Mouse (Mus musculus) heart, embryonic 14.5 days (tissue): ENCODE measurements around the gene Masp2. TPM values are rescaled to one million over a fixed set of nuclear protein-coding genes. Genes with fewer than 3 reads are reported as not detected.

ENCODE experiments used
- ATAC-seq: fragments of 200-750 bp; cut with Nextera tagmentation; 2 replicates; pipeline ENCODE4 v1.8.0; 2017; ENCODE audit warnings: low read depth, moderate TSS enrichment; ENCODE audit not compliant: insufficient number of reproducible peaks, insufficient read depth, low FRiP score
- H3K27ac ChIP-seq, 2 experiments: fragments of 200-500 bp in 1 of 2; fragments of 300-500 bp in 1 of 2; sonication (generic) in 1 of 2; replicated peaks in 1 of 2; 2 replicates each; pipeline ENCODE4 v1.5.1; 2012 to 2014; ENCODE audit warnings: low read depth in 2 of 2, low read length in 2 of 2, control low read depth in 1 of 2, mild to moderate bottlenecking in 1 of 2, mixed read lengths in 1 of 2; ENCODE audit not compliant: control insufficient read depth in 1 of 2, insufficient read depth in 1 of 2
- H3K27me3 ChIP-seq: fragments of 300-500 bp; sonication (generic); 2 replicates; pipeline ENCODE4 v1.6.1; 2014; ENCODE audit warnings: mild to moderate bottlenecking, low read length, control low read depth; ENCODE audit not compliant: control insufficient read depth, insufficient read depth
- H3K36me3 ChIP-seq: fragments of 300-500 bp; sonication (generic); 2 replicates; pipeline ENCODE4 v1.6.1; 2014; ENCODE audit warnings: mild to moderate bottlenecking, control low read depth, low read length, mixed read lengths; ENCODE audit not compliant: control insufficient read depth, insufficient read depth
- H3K4me1 ChIP-seq, 2 experiments: fragments of 200-500 bp in 1 of 2; fragments of 300-500 bp in 1 of 2; sonication (generic) in 1 of 2; 2 replicates each; pipeline ENCODE4 v1.6.1; 2012 to 2014; ENCODE audit warnings: low read length in 2 of 2, control low read depth in 1 of 2, mixed read lengths in 1 of 2; ENCODE audit not compliant: control insufficient read depth in 2 of 2, insufficient read depth in 2 of 2
- H3K4me2 ChIP-seq: fragments of 300-500 bp; sonication (generic); 2 replicates; pipeline ENCODE4 v1.6.1; 2014; ENCODE audit warnings: mild to moderate bottlenecking, low read length
- H3K4me3 ChIP-seq, 2 experiments: fragments of 200-500 bp in 1 of 2; fragments of 300-500 bp in 1 of 2; sonication (generic) in 1 of 2; 2 replicates each; pipeline ENCODE4 v1.5.1; 2012 to 2014; ENCODE audit warnings: low read length in 2 of 2, mild to moderate bottlenecking in 2 of 2, control low read depth in 1 of 2, low read depth in 1 of 2, moderate library complexity in 1 of 2; ENCODE audit not compliant: control insufficient read depth in 1 of 2, insufficient read depth in 1 of 2
- H3K9ac ChIP-seq: fragments of 300-500 bp; sonication (generic); 2 replicates; pipeline ENCODE4 v1.6.1; 2014; ENCODE audit warnings: mild to moderate bottlenecking, low read length
- H3K9me3 ChIP-seq: fragments of 300-500 bp; sonication (generic); 2 replicates; pipeline ENCODE4 v1.6.1; 2016; ENCODE audit warnings: low read length, control low read depth; ENCODE audit not compliant: control insufficient read depth
- WGBS: fragments of 180-500 bp; shearing (Covaris S2); extraction: QIAGEN DNeasy Blood & Tissue Kit; methylation state at CpG from one replicate; pipeline ENCODE4 v1.1.7; 2014; 5-methylcytosine and 5-hydroxymethylcytosine counted together
- polyA plus RNA-seq: library from polyadenylated mRNA; unstranded; fragments of >200 nt; fragmentation: Nextera tagmentation; extraction: Ambion mirVana; gene quantifications from 2 replicates; pipeline ENCODE4 v1.2.1, GENCODE M21; 2014

Masp2 gene
- polyA plus RNA-seq, 1 experiment from 2014 or later, result not detected

DNA sequence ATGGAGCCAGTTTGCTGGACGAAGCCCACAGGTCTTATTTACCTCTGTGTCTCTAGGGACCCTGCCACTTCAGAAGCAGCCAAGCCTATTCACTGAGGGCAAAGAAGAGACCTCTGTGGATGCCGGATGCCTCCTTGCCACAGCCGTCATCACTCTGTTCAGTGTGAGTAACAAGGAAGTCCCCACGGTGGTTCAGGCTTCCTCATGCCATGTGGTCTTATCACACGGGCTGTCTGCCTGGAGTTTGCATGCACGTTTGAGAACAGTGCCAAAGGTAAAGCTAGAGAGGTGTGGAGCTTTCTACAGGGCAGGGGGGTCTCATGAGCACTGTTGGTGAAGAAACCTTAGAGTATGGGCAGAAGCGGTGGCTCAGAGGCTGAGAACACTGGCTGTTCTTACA lies 29.1 kb upstream of the Masp2 start:
- WGBS, result 81% methylated on average over 7 of the region's 7 CpGs
- Histone ChIP-seq H3K4me3 (no peak overlapping the region), H3K4me1 (no peaks in the 10 kb centered on the region), H3K4me2 (no peak overlapping the region), H3K36me3 (peaks cover 98% of the 10 kb centered on the region), H3K9me3 (no peaks in the 10 kb centered on the region), H3K9ac (no peak overlapping the region), H3K27me3 (no peaks in the 10 kb centered on the region), H3K27ac (no peak overlapping the region)
- no peak for ATAC-seq

DNA sequence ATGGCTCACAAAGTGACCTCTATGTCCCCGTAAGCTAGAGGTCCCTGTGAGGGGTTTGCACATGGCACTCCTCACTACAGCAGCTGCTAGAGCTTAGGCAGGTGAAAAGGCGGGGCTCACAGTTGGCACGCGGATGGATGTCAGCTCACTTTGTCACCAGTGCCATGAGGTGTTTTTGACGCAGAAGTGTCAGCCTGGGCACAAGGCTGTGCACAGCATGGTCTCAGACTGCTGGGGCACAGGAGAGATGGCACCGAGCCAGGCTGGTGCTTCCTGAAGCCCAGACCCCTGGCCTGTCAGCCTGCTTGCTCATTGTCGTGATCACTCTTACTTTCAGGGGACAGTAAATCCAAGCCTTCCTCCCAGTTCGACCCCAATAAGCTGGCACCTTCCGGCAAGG lies 21.6 kb upstream of the Masp2 start:
- H3K9me3 ChIP-seq, result no peaks in the 10 kb centered on the region
- no peak overlapping the region for H3K27ac ChIP-seq
- no peak overlapping the region for H3K4me3 ChIP-seq
- H3K4me2 ChIP-seq, result no peak overlapping the region
- H3K4me1 ChIP-seq, result no peaks in the 10 kb centered on the region
- peaks cover 78% of the 10 kb centered on the region for H3K36me3 ChIP-seq
- H3K27me3 ChIP-seq, result no peaks in the 10 kb centered on the region
- ATAC-seq, result no peak
- H3K9ac ChIP-seq, result no peak overlapping the region
- WGBS, result 82% methylated on average over 9 of the region's 9 CpGs

DNA sequence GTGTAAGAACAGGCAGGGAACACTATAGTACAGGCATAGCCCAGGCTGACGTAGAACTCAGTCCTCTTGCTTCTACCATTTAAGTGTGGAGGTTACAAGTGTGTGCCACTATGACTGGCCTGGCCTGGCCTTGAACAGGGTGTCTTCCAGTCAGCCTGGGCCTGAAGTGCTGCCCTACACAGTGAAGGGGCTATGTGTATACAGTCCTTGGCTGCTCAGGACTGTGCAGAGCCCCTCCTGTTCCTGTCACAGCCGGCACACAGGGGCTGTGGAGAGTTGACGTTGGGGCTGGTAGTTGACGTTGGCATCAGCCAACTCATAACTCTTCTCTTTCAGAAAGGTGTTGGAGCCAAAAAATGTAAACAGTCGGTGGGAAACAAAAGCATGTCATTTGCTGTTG lies 20.9 kb upstream of the Masp2 start:
- Histone ChIP-seq H3K9ac (no peak overlapping the region), H3K4me2 (no peak overlapping the region), H3K9me3 (no peaks in the 10 kb centered on the region), H3K27me3 (no peaks in the 10 kb centered on the region), H3K4me1 (no peaks in the 10 kb centered on the region), H3K4me3 (no peak overlapping the region), H3K27ac (no peak overlapping the region), H3K36me3 (peaks cover 71% of the 10 kb centered on the region)
- WGBS, result 90% methylated on average over 5 of the region's 5 CpGs
- no peak for ATAC-seq

DNA sequence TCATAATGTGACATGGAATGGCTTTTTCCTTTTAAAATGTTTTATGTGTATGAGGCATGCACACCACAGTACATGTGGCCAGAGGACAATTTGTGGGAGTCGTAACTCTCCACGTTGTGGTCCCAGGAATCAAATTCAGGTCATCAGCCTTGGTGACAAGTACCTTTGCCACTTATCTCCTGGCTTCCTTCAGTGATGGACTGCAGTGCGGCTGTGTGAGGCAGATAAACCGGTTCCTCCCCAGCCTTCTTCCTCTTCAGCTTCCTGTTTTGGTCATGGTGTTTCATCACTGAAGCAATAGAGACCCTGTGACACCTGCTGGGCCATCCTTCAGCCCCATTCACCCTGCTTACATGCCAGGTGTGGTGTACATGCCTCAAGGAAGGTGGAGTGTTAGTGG lies 19.1 kb upstream of the Masp2 start:
- ATAC-seq, result no peak
- Histone ChIP-seq H3K36me3 (peaks cover 53% of the 10 kb centered on the region), H3K4me2 (no peak overlapping the region), H3K9me3 (no peaks in the 10 kb centered on the region), H3K4me1 (no peaks in the 10 kb centered on the region), H3K4me3 (no peak overlapping the region), H3K9ac (no peak overlapping the region), H3K27me3 (no peaks in the 10 kb centered on the region), H3K27ac (no peak overlapping the region)
- 39% methylated on average over 4 of the region's 4 CpGs for WGBS

DNA sequence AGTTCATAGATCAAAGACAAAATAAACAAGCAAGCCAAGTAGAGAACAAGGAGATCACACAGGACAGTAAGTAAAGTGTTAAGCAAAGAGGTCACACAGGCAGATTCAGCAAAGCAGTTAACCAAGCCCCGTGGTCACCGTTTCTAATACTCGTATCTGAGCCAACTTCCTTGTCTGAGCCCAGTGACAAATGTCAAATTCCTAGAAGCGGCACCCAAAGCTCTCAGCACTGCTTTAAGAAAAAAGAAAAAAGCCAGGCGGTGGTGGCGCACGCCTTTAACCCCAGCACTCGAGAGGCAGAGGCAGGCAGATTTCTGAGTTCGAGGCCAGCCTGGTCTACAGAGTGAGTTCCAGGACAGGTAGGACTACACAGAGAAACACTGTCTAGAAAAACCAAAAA lies 15.7 kb upstream of the Masp2 start:
- H3K27ac ChIP-seq, result no peak overlapping the region
- ATAC-seq, result no peak
- no peak overlapping the region for H3K4me2 ChIP-seq
- peaks cover 0 to 5% of the 10 kb centered on the region in 2 experiments; a peak in 3 of 4 replicates for H3K4me1 ChIP-seq
- H3K27me3 ChIP-seq, result no peaks in the 10 kb centered on the region
- no peak overlapping the region for H3K9ac ChIP-seq
- H3K36me3 ChIP-seq, result peaks cover 19% of the 10 kb centered on the region
- no peak overlapping the region for H3K4me3 ChIP-seq
- no peaks in the 10 kb centered on the region for H3K9me3 ChIP-seq
- WGBS, result 66% methylated on average over 9 of the region's 9 CpGs

DNA sequence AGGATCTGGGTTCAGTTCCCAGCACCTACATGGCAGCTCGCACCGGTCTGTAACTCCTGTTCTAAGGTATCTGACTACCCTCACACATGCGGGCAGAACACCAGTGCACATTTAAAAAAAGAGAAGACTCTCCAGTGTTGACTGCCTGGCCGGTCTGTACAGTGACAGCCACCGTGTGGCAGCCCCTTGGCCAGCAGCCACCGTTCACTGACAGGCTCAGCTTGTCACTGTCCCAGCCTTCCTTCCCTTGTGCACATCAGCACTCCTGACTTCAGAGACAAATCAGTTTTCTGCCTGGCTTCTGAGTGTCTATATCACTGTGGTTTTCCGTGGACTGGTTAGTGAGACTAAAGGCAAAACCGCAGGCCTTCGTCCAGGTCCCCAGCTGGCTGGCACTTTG lies 13.6 kb upstream of the Masp2 start:
- no peak overlapping the region for H3K4me3 ChIP-seq
- 51% methylated on average over 9 of the region's 9 CpGs for WGBS
- H3K27ac ChIP-seq, result 0 out of 4 replicates have a peak overlapping the region, but pooled peaks of 1 of the 2 experiments have one; percentile 3
- no peaks in the 10 kb centered on the region for H3K9me3 ChIP-seq
- no peak overlapping the region for H3K4me2 ChIP-seq
- H3K4me1 ChIP-seq, result peaks cover 11 to 12% of the 10 kb centered on the region in 2 experiments
- H3K36me3 ChIP-seq, result peaks cover 12% of the 10 kb centered on the region
- no peak overlapping the region for H3K9ac ChIP-seq
- no peaks in the 10 kb centered on the region for H3K27me3 ChIP-seq
- ATAC-seq, result no peak

DNA sequence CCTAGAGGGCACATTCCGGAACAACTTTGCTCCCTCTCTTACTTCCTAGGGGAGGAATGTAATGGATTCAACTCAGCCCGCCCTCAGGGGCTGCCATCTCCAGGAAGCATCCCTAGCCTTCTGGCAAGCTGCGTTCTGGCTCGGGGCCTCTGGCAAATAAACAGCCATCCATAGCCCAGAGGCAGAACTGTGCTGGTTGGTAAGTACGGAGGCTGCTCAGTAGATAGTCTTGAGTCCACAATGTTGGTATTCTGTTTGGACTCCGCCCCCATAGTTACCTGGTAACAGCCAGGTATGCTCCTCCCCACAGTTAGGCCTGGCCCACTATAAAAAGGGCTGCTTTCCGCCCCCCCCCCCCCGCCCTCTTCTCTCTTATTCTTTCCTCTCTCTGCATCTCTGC lies 12.8 kb upstream of the Masp2 start:
- H3K4me1 ChIP-seq, result peaks cover 11 to 12% of the 10 kb centered on the region in 2 experiments
- H3K4me3 ChIP-seq, result no peak overlapping the region
- H3K9ac ChIP-seq, result no peak overlapping the region
- ATAC-seq, result no peak
- peaks cover 19% of the 10 kb centered on the region for H3K36me3 ChIP-seq
- H3K27ac ChIP-seq, result no peak overlapping the region
- no peaks in the 10 kb centered on the region for H3K9me3 ChIP-seq
- 68% methylated on average over 8 of the region's 8 CpGs for WGBS
- H3K27me3 ChIP-seq, result no peaks in the 10 kb centered on the region
- no peak overlapping the region for H3K4me2 ChIP-seq

DNA sequence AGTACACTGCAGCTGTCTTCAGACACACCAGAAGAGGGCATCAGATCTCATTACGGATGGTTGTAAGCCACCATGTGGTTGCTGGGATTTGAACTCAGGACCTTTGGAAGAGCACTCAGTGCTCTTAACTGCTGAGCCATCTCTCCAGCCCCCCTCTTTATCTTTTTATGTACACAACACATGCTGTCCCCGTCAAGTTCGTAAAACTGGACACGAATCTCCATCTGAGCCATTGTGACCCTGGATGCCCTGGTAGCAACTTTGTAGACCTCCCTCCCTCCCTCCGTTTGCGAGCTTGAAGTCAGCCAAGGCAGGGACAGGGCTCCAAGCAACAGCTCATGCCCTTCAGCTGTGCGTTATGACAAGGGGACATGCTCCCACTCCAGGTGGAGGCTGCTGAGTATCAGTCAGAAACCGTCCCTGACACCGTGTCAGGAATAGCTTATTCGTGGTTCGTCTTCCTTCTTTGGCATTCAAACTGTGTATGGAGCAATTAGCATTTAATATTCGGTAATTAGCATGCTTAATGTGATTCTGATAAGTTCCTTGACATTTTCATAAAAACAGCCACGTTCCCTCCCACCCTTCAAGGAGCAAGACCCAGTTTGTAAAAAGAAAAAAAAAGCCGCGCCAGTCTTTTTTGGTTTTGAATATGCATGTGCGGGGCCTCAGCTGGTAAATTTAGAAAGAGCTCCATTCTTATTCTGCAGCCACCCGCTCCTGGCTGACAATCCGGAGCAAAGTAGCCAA lies 11.8 kb upstream of the Masp2 start:
- WGBS, result 5% methylated on average over 18 of the region's 18 CpGs

More for the DNA sequence above, 11.8 kb upstream of the Masp2 start:
- no peaks in the 10 kb centered on the region for H3K27me3 ChIP-seq
- peaks cover 11 to 12% of the 10 kb centered on the region in 2 experiments for H3K4me1 ChIP-seq
- ATAC-seq, result no peak
- H3K4me3 ChIP-seq, result peak overlapping the region; percentile 79 to 98
- H3K9me3 ChIP-seq, result no peaks in the 10 kb centered on the region
- peaks cover 30% of the 10 kb centered on the region for H3K36me3 ChIP-seq
- H3K9ac ChIP-seq, result peak overlapping the region; percentile 70
- H3K4me2 ChIP-seq, result peak overlapping the region; percentile 95
- peak overlapping the region; percentile 46 to 79 for H3K27ac ChIP-seq
